Mouse (Mus musculus) neural tube, embryonic 14.5 days (tissue): ENCODE data around the gene Lmx1a. TPM values are rescaled to one million over a fixed set of nuclear protein-coding genes. Genes with fewer than 3 reads are reported as not detected.

Experiments used
- ATAC-seq: fragments of 200-750 bp; cut with Nextera tagmentation; 2 replicates; pipeline ENCODE4 v1.8.0; 2017; ENCODE audit warnings: low read depth, mild to moderate bottlenecking, moderate TSS enrichment, moderate library complexity
- H3K27ac ChIP-seq: fragments of 300-500 bp; sonication (generic); 2 replicates; pipeline ENCODE4 v1.5.1; 2014; ENCODE audit warnings: low read depth, mild to moderate bottlenecking, control low read depth, low read length, moderate library complexity, mixed read lengths
- H3K27me3 ChIP-seq: fragments of 300-500 bp; sonication (generic); 2 replicates; pipeline ENCODE4 v1.6.1; 2014; ENCODE audit warnings: low read length; ENCODE audit not compliant: control insufficient read depth, insufficient read depth
- H3K36me3 ChIP-seq: fragments of 300-500 bp; sonication (generic); 2 replicates; pipeline ENCODE4 v1.6.1; 2014; ENCODE audit warnings: low read length, mixed read lengths; ENCODE audit not compliant: control insufficient read depth, insufficient read depth
- H3K4me1 ChIP-seq: fragments of 300-500 bp; sonication (generic); 2 replicates; pipeline ENCODE4 v1.6.1; 2014; ENCODE audit warnings: low read length; ENCODE audit not compliant: control insufficient read depth, insufficient read depth
- H3K4me2 ChIP-seq: fragments of 300-500 bp; sonication (generic); 2 replicates; pipeline ENCODE4 v1.6.1; 2014; ENCODE audit warnings: mild to moderate bottlenecking, low read depth, low read length, control low read depth
- H3K4me3 ChIP-seq: fragments of 300-500 bp; sonication (generic); 2 replicates; pipeline ENCODE4 v1.5.1; 2014; ENCODE audit warnings: low read depth, low read length, control low read depth, mixed read lengths
- H3K9ac ChIP-seq: fragments of 300-500 bp; sonication (generic); replicated peaks from 2 replicates; pipeline ENCODE4 v1.6.1; 2014; ENCODE audit warnings: low read depth, mild to moderate bottlenecking, control low read depth, low read length, mixed read lengths
- H3K9me3 ChIP-seq: fragments of 300-500 bp; sonication (generic); 2 replicates; pipeline ENCODE4 v1.6.1; 2016; ENCODE audit warnings: low read length; ENCODE audit not compliant: control insufficient read depth
- WGBS: fragments of 180-500 bp; shearing (Covaris S2); extraction: QIAGEN DNeasy Blood & Tissue Kit; methylation state at CpG from one replicate; pipeline ENCODE4 v1.1.7; 2014; 5-methylcytosine and 5-hydroxymethylcytosine counted together
- polyA plus RNA-seq: library from polyadenylated mRNA; unstranded; fragments of >200 nt; fragmentation: Nextera tagmentation; extraction: Ambion mirVana; gene quantifications from 2 replicates; pipeline ENCODE4 v1.2.1, GENCODE M21; 2014

The Lmx1a gene
- polyA plus RNA-seq, 1 experiment from 2014 or later = 0.25 TPM

DNA sequence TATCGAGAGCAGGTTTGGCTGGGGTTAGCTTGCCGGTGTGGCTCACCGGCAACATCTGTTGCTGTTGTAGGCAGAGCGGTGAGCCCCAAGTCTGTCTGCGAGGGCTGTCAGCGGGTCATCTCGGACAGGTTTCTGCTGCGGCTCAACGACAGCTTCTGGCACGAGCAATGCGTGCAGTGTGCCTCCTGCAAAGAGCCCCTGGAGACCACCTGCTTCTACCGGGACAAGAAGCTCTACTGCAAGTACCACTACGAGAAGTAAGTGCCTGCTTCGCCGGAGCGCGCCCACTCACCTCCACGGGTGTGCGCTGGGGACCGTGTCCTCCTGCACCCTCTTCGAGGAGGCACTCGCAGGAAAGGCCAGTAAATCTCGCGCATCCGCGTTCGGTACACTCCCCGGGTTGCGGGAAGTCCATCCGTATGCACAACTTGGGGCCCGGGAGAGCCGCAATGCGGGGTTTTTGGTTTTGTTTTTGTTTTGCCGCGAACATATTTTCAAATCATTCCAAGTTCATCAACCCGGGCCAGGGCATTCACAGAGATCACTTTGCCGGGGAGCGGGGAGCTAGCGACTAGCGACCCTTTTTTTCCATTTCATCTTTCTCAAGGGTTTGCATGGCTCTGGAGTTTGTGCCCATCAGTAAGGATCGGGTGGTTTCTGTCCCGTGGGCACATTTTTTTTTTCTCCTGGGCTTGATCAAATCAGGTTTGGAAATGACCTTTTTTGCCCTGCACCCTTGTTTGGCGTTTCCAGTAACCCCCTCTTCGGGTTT, 3.1 kb downstream of the Lmx1a start:
- ATAC-seq = no peak
- H3K9ac ChIP-seq = no peak overlapping the region

DNA sequence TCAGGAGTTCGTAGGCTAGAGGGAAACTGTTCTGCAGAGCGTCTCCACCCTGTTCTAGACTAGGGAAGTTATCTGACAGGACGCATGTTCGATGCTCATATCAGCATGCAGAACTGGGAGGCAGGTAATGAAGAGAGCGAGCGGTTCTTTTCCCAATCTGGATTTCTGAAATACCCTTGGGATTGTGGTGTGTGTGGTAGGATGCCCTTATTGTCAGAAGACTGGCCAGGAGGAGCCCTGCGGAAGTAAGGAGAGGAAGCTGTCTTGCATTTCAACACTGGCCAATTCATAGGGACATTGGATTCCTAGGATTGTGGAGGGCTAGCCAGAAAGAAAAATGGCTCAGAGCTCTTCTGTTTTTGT, 3.6 kb downstream of the Lmx1a start:
- Histone ChIP-seq H3K36me3 (no peaks in the 10 kb centered on the region), H3K9ac (no peak overlapping the region), H3K4me2 (no peak overlapping the region), H3K4me3 (no peak overlapping the region), H3K27me3 (peaks cover 62% of the 10 kb centered on the region), H3K9me3 (no peaks in the 10 kb centered on the region), H3K4me1 (peaks cover 4% of the 10 kb centered on the region), H3K27ac (no peak overlapping the region)
- 1% methylated on average over 7 of the region's 7 CpGs for WGBS
- ATAC-seq = no peak

More for the DNA sequence above, 3.1 kb downstream of the Lmx1a start:
- H3K4me2 ChIP-seq = no peak overlapping the region
- WGBS = under 1% methylated on average over 44 of the region's 44 CpGs
- H3K27ac ChIP-seq = no peak overlapping the region
- no peaks in the 10 kb centered on the region for H3K9me3 ChIP-seq
- no peaks in the 10 kb centered on the region for H3K36me3 ChIP-seq
- peaks cover 4% of the 10 kb centered on the region for H3K4me1 ChIP-seq
- 0 out of 2 replicates have a peak overlapping the region, but pooled peaks have one; percentile 0 for H3K4me3 ChIP-seq
- H3K27me3 ChIP-seq = peaks cover 68% of the 10 kb centered on the region

- Histone ChIP-seq H3K4me3 (no peak overlapping the region), H3K9ac (no peak overlapping the region), H3K4me2 (no peak overlapping the region), H3K27ac (no peak overlapping the region), H3K36me3 (no peaks in the 10 kb centered on the region), H3K9me3 (no peaks in the 10 kb centered on the region), H3K27me3 (peaks cover 55% of the 10 kb centered on the region), H3K4me1 (peaks cover under 1% of the 10 kb centered on the region; the same call in 1 of the 2 replicates)
- ATAC-seq = no peak
- 4% methylated on average over 9 of the region's 9 CpGs for whole genome bisulfite sequencing
Observed at GRCm38 (mm10) chr1:167693499-167694240, 4.6 kb downstream of the Lmx1a start.

DNA sequence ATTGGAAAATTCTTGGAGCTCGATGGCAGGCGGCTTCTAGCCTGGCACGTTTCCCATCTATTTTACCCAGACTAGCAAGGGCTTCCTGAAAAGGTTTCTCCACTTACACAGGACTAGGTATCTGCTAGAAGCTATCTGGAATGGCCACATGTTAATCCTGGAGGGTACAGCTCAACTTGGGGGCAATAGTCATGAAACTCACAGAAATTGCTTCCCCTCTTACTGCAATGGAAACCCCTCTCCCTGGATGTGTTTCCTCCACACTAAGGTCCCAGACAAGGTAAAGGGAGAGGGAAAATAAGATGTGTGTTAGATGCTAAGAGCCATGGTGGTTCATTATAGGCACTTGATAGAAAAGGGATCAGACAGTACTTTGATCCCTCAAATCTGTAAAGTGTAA, 5.7 kb downstream of the Lmx1a start:
- Histone ChIP-seq H3K9me3 (no peaks in the 10 kb centered on the region), H3K4me1 (no peaks in the 10 kb centered on the region), H3K4me2 (no peak overlapping the region), H3K9ac (no peak overlapping the region), H3K4me3 (no peak overlapping the region), H3K27ac (no peak overlapping the region), H3K27me3 (peaks cover 50% of the 10 kb centered on the region), H3K36me3 (no peaks in the 10 kb centered on the region)
- no peak for ATAC-seq
- WGBS = 22% methylated on average over 3 of the region's 3 CpGs

DNA sequence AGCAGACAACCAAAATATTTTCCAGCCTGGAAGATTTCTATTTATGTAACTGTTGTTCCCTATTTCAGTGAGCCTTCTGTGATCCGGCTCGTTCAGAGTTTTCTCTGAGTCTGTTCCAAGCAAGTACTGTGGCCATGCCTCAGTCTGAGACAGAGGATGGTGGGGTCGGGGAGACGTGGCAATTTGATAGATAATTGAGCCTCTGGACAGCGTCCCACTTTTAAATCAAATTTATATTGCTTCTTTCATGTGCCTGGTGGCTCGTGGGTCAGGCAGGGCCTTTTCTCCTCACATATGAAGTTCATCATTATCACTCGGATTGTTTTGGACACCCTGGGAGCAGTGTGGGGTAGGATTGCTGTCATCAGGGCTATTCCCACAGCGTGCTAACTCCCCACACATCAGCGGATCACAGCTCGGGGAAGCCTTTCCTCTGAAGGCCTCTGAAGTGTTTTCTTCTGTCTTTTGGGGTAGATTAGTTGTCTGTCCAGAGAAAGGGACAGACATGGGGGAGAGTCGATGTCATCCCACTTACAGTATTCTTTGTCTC, 6.9 kb downstream of the Lmx1a start:
- H3K4me1 ChIP-seq = no peaks in the 10 kb centered on the region
- H3K4me2 ChIP-seq = no peak overlapping the region
- no peak overlapping the region for H3K27ac ChIP-seq
- no peak for ATAC-seq
- no peak overlapping the region for H3K9ac ChIP-seq
- peaks cover 40% of the 10 kb centered on the region for H3K27me3 ChIP-seq
- WGBS = 32% methylated on average over 11 of the region's 11 CpGs
- no peak overlapping the region for H3K4me3 ChIP-seq
- no peaks in the 10 kb centered on the region for H3K36me3 ChIP-seq
- H3K9me3 ChIP-seq = no peaks in the 10 kb centered on the region

GRCm38 (mm10) chr1:167699706-167700105, 10.7 kb downstream of the Lmx1a start:
- Histone ChIP-seq H3K27ac (no peak overlapping the region), H3K27me3 (peaks cover 19% of the 10 kb centered on the region), H3K4me3 (no peak overlapping the region), H3K4me1 (no peaks in the 10 kb centered on the region), H3K9ac (no peak overlapping the region), H3K9me3 (no peaks in the 10 kb centered on the region), H3K4me2 (no peak overlapping the region), H3K36me3 (no peaks in the 10 kb centered on the region)
- 57% methylated on average over 6 of the region's 6 CpGs for WGBS
- no peak for ATAC-seq

GRCm38 (mm10) chr1:167700221-167700620, 11.2 kb downstream of the Lmx1a start:
- WGBS = 13% methylated on average over 7 of the region's 7 CpGs
- Histone ChIP-seq H3K4me2 (no peak overlapping the region), H3K9ac (no peak overlapping the region), H3K4me1 (no peaks in the 10 kb centered on the region), H3K27ac (no peak overlapping the region), H3K4me3 (no peak overlapping the region), H3K9me3 (no peaks in the 10 kb centered on the region), H3K36me3 (no peaks in the 10 kb centered on the region), H3K27me3 (peaks cover 14% of the 10 kb centered on the region)
- no peak for ATAC-seq

DNA sequence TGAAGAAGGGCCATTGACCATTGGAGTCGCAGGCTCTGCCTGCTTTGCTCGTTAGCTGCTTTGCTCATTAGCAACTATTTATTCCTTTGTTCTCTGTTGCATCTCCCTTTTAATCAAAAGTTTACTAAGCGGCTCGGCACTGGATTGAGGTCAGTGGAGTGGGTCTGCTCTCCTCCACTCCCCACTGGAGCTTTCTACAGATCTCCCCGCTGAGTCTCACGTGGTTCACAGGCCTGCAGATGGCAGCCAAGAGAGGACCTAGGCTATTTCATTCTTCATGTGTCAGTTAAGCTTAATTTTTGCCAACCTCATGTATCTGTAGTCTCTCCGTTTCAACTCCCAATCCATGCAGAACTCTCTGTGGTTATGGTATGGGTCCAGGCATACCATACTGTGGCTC, 16.5 kb downstream of the Lmx1a start:
- no peaks in the 10 kb centered on the region for H3K9me3 ChIP-seq
- ATAC-seq = no peak
- H3K9ac ChIP-seq = no peak overlapping the region
- H3K4me2 ChIP-seq = no peak overlapping the region
- no peak overlapping the region for H3K4me3 ChIP-seq
- no peaks in the 10 kb centered on the region for H3K27me3 ChIP-seq
- no peaks in the 10 kb centered on the region for H3K4me1 ChIP-seq
- no peaks in the 10 kb centered on the region for H3K36me3 ChIP-seq
- no peak overlapping the region for H3K27ac ChIP-seq
- WGBS = 82% methylated on average over 7 of the region's 7 CpGs

DNA sequence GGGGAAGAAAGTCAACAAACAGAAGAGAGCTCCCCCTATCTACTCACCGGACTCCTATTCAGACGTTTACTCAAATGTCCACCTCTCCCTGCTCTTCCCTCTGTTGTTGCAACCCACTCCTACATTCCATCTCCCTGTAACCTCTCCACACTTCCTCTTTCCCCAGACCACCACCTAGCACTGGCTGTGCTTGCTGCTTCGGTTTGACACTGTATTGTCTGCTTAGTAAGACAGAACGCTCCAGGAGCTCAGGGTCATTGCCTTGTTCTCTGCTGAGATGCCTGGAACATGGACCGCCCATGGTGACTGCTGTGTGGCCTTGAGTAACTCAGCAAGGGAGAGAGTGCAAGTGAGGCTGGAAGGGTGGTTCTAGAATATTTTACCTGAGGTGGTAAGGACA, 19.7 kb downstream of the Lmx1a start:
- Histone ChIP-seq H3K36me3 (no peaks in the 10 kb centered on the region), H3K9ac (no peak overlapping the region), H3K27me3 (no peaks in the 10 kb centered on the region), H3K4me2 (no peak overlapping the region), H3K9me3 (no peaks in the 10 kb centered on the region), H3K27ac (no peak overlapping the region), H3K4me1 (no peaks in the 10 kb centered on the region), H3K4me3 (no peak overlapping the region)
- ATAC-seq = no peak
- 59% methylated on average over 5 of the region's 5 CpGs for WGBS
